Mouse (Mus musculus): Measurements from ENCODE around the gene Gm1043. TPM values are rescaled to one million over a fixed set of nuclear protein-coding genes. Genes with fewer than 3 reads are reported as not detected.

The Gm1043 gene
- polyA plus RNA-seq, 1 experiment from 2014 or later = 0.10 TPM

DNA sequence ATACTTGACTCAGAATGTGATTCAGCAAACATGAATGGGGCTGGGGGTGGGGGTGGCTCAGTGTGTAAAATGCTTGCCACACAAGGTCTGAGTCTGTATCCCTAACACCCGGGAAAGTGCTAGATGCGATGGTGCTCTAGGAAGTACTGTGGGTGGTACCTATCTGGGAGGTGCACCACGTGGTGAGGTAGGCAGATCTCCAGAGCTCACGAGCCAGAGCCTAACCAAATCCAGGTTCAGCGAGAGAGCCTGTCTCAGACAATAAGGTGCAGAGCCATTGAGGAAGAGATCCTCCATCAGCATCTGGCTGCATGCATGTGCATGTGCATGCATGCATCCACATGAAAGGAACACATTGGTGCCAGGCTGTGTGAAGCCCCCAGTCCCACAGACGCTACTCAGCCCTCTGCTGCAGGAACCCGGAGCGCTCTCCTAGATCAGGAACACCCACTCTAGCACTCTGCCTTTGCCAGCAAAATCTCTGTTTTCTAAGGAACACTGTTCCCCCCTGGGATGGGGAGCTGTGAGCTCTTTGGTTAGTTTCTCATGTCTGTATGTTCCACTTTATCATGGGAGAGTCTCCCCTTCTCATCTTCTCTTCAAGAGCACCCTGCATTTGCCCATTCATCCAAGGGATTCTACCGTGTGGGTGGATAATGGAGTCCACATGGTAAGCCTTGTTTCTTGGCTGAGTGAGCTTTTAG lies 167.1 kb downstream of the Gm1043 start:
- no peaks in the 10 kb centered on the region for H3K27me3 ChIP-seq (replicated peaks)
- 73% methylated on average over 9 of the region's 9 CpGs for WGBS
- no peaks in the 10 kb centered on the region for H3K4me1 ChIP-seq
- no peak overlapping the region for H3K9ac ChIP-seq
- H3K4me3 ChIP-seq (replicated peaks) = no peak overlapping the region
- ATAC-seq (ENCODE audit: insufficient read depth, low FRiP score, low read depth) = no peak
- H3K9me3 ChIP-seq = no peaks in the 10 kb centered on the region
- no peak overlapping the region for H3K27ac ChIP-seq
- H3K36me3 ChIP-seq = no peaks in the 10 kb centered on the region
- H3K4me2 ChIP-seq = no peak overlapping the region

DNA sequence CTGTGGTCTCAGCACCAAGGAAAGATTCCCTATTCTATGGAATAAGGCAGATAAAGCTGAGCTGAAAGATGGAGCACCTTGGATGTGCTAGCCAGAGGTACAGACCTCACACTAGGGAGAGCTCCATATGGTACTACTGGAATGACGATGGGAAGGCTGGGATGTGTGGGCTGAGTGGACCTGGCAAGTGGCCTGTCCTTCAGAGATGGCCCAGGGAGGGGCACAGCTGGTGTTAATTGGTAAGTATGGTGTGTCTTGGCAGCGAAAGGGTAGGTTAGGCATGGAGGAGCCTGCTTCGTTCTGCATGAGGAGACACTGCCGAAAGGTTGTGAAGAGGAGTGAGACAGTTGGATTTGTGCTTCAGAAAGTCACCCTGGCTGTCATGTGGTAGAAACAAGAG lies 169.4 kb downstream of the Gm1043 start:
- Histone ChIP-seq H3K4me3 (replicated peaks) (no peak overlapping the region), H3K36me3 (no peaks in the 10 kb centered on the region), H3K4me1 (no peaks in the 10 kb centered on the region), H3K9ac (no peak overlapping the region), H3K27ac (no peak overlapping the region), H3K9me3 (no peaks in the 10 kb centered on the region), H3K27me3 (replicated peaks) (no peaks in the 10 kb centered on the region), H3K4me2 (no peak overlapping the region)
- ATAC-seq (ENCODE audit: insufficient read depth, low FRiP score, low read depth) = no peak
- 89% methylated on average over 4 of the region's 4 CpGs for WGBS

DNA sequence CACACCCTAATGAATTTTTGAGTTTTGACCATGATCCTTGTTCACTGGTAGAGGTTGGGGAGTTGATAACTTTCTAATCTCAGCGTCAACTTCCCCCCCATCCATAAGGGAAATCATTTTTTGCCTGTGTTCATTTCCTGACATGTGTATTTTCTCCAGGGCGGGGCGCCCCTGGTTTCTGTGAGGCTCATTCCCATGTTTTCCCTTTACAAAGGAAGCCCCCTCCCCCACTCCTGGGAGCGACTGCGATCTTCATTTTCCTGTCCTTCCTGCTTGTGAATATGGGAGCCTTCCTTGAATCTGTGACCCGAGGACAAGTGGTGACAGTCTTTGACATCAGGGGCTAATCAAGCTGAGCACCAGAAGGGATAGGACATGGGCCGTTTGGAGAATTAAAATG lies 171.7 kb downstream of the Gm1043 start:
- H3K27ac ChIP-seq = no peak overlapping the region
- H3K36me3 ChIP-seq = no peaks in the 10 kb centered on the region
- H3K4me3 ChIP-seq (replicated peaks) = no peak overlapping the region
- no peaks in the 10 kb centered on the region for H3K4me1 ChIP-seq
- WGBS = 66% methylated on average over 7 of the region's 7 CpGs
- no peaks in the 10 kb centered on the region for H3K27me3 ChIP-seq (replicated peaks)
- ATAC-seq (ENCODE audit: insufficient read depth, low FRiP score, low read depth) = no peak
- H3K9me3 ChIP-seq = no peaks in the 10 kb centered on the region
- no peak overlapping the region for H3K4me2 ChIP-seq
- H3K9ac ChIP-seq = no peak overlapping the region

DNA sequence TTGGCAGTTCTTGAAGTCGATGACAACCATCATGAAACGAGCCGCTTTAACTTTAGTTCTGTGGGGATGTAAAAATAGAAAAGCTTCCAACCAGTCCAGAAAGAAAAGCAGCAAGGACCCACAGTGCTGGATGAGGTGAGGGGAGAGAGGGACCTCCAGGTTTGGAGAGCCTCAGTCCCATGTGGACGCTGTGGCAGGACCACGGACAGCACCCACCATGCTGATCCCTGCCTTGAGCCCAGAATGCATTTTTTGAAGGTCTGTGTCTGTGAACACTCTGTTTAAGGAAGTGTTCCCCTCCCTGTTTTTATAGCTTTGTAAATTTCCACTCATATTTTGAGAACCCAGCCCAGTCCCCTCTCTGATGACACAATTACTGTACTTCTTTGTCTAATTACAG lies 172.1 kb downstream of the Gm1043 start:
- Histone ChIP-seq H3K27me3 (replicated peaks) (no peaks in the 10 kb centered on the region), H3K4me1 (no peaks in the 10 kb centered on the region), H3K9me3 (no peaks in the 10 kb centered on the region), H3K4me3 (replicated peaks) (no peak overlapping the region), H3K27ac (no peak overlapping the region), H3K9ac (no peak overlapping the region), H3K36me3 (no peaks in the 10 kb centered on the region), H3K4me2 (no peak overlapping the region)
- WGBS = 38% methylated on average over 5 of the region's 5 CpGs
- no peak for ATAC-seq (ENCODE audit: insufficient read depth, low FRiP score, low read depth)

DNA sequence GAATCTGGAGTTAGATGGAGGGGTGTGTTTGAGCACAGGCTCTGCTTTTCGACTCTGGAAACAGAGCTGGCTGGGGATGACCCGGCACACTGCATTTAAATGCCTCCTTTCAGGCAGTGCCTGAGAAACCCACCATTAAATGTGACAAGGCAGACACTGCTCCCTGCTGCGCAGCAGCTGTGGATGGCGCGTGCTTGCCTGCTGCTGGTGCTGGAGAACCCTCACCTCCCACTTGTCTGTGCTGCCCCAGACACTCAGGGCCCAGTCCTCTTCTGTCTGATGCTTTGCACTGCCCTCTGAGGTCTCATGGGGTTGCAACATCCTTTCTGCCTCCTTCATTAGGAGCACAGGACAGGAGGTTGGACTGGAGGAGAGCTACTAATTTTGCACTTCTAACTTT lies 176.6 kb downstream of the Gm1043 start:
- no peaks in the 10 kb centered on the region for H3K9me3 ChIP-seq
- H3K27me3 ChIP-seq (replicated peaks) = no peaks in the 10 kb centered on the region
- no peak overlapping the region for H3K4me3 ChIP-seq (replicated peaks)
- H3K9ac ChIP-seq = no peak overlapping the region
- H3K36me3 ChIP-seq = no peaks in the 10 kb centered on the region
- WGBS = 65% methylated on average over 5 of the region's 5 CpGs
- H3K27ac ChIP-seq = no peak overlapping the region
- no peak overlapping the region for H3K4me2 ChIP-seq
- ATAC-seq (ENCODE audit: insufficient read depth, low FRiP score, low read depth) = no peak
- H3K4me1 ChIP-seq = no peaks in the 10 kb centered on the region

DNA sequence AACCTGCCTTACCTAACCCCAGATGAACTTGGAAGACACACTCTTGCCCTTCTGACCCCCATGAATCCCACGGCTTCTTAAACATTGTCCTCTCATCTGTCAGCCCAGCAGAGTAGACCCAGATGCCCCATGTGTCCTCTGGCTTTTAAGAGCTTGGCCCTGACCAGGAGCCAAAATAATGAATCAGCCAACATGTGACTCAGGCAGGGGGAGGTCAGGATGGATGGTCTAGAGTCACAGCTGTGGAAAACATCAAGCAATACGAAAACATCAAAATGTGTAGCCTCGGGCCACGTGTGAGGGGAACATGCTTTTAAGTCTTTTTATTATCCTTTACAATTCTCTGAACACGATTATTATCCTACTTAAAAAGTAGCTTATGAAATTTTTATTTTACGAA lies 178.6 kb downstream of the Gm1043 start:
- H3K9ac ChIP-seq = no peak overlapping the region
- H3K27me3 ChIP-seq (replicated peaks) = no peaks in the 10 kb centered on the region
- no peak for ATAC-seq (ENCODE audit: insufficient read depth, low FRiP score, low read depth)
- H3K27ac ChIP-seq = no peak overlapping the region
- no peaks in the 10 kb centered on the region for H3K36me3 ChIP-seq
- WGBS = 56% methylated on average over 6 of the region's 6 CpGs
- no peak overlapping the region for H3K4me3 ChIP-seq (replicated peaks)
- H3K4me1 ChIP-seq = no peaks in the 10 kb centered on the region
- no peaks in the 10 kb centered on the region for H3K9me3 ChIP-seq
- H3K4me2 ChIP-seq = no peak overlapping the region

Other genes with a start within 250 kb of the Gm1043 start
- gene Ppp2r2c, start 216.9 kb upstream of the Gm1043 start, polyA plus RNA-seq (2015; fragmentation: Nextera tagmentation; extraction: Ambion mirVana) = 0.66 and 1.1 TPM in 2 replicates
- 10.8 and 11.6 TPM in 2 replicates for gene Wfs1, start 96.2 kb upstream of the Gm1043 start, polyA plus RNA-seq (2015; fragmentation: Nextera tagmentation; extraction: Ambion mirVana)
- gene Crmp1, start 156.6 kb downstream of the Gm1043 start, polyA plus RNA-seq (2015; fragmentation: Nextera tagmentation; extraction: Ambion mirVana) = 27.7 and 29.4 TPM in 2 replicates

Data from stomach, embryonic 15.5 days (tissue).